Mouse (Mus musculus) lung, postnatal 0 days (tissue): Measurements from ENCODE around the gene Ppp3ca.

Experiments
- CTCF ChIP-seq: IDR thresholded peaks from 2 replicates; pipeline ENCODE4 v1.5.1; 2016; ENCODE audit warnings: antibody characterized with exemption, mild to moderate bottlenecking
- EP300 ChIP-seq: IDR thresholded peaks from 2 replicates; pipeline ENCODE4 v1.6.1; 2016; ENCODE audit warnings: antibody characterized with exemption, mild to moderate bottlenecking, control low read depth

GRCm38 (mm10) chr3:136841282-136841681 is 171.4 kb downstream of the Ppp3ca start:
- TF ChIP-seq CTCF (no peak), EP300 (no peak)
